Mouse (Mus musculus) erythroblast, adult 5-6 weeks (primary cell): ENCODE results near the gene Lhfpl4. TPM values are rescaled to one million over a fixed set of nuclear protein-coding genes. Genes with fewer than 3 reads are reported as not detected.

ENCODE experiments used
- ATAC-seq: replicated peaks from 2 replicates; pipeline ENCODE4 v1.8.0; 2016; ENCODE audit warnings: moderate number of reproducible peaks, mild to moderate bottlenecking, moderate TSS enrichment, inconsistent platforms; ENCODE audit not compliant: poor library complexity, low FRiP score, severe bottlenecking
- total RNA-seq, 2 experiments: library from RNA; stranded (forward) in 1 of 2; stranded (reverse) in 1 of 2; fragments of 150-400 nt in 1 of 2; fragments of 200-764, 138-1000 nt in 1 of 2; gene quantifications; 2 replicates each; pipeline versions ENCODE4 v1.2.3 to v1.2.4; 2015 to 2017; ENCODE audit warnings: low replicate concordance in 2 of 2

Lhfpl4 gene
- total RNA-seq (2015; ENCODE audit: low replicate concordance) (not detected in 2 replicates), total RNA-seq (2017; ENCODE audit: low replicate concordance) (not detected in 2 replicates)

GRCm38 (mm10) chr6:113194841-113195595 lies at the start of gene Lhfpl4:
Gene Lhfpl4 (minus strand): TSS chr6:113195384.
- no peak for ATAC-seq

GRCm38 (mm10) chr6:113242753-113243152 lies 47.6 kb upstream of the Lhfpl4 start:
- no peak for ATAC-seq

GRCm38 (mm10) chr6:113238442-113238841 lies 43.3 kb upstream of the Lhfpl4 start:
- peak; percentile 17; the same call in 1 of the 2 replicates for ATAC-seq

GRCm38 (mm10) chr6:113237542-113238270 lies 42.5 kb upstream of the Lhfpl4 start, which contains the start of gene Mtmr14:
Gene Mtmr14 (plus strand): TSS chr6:113237843.
- peak; percentile 97 for ATAC-seq

GRCm38 (mm10) chr6:113235141-113235540 lies 40.0 kb upstream of the Lhfpl4 start:
- no peak for ATAC-seq

GRCm38 (mm10) chr6:113226705-113227104 lies 31.5 kb upstream of the Lhfpl4 start:
- ATAC-seq: no peak

GRCm38 (mm10) chr6:113225798-113226197 lies 30.6 kb upstream of the Lhfpl4 start:
- ATAC-seq: no peak

- ATAC-seq: no peak
These were observed 21.1 kb upstream of the Lhfpl4 start for GRCm38 (mm10) chr6:113216280-113216679.

- no peak for ATAC-seq
These were observed 410 bp upstream of the Lhfpl4 start for GRCm38 (mm10) chr6:113195596-113195992.

GRCm38 (mm10) chr6:113194517-113194840 lies 705 bp downstream of the Lhfpl4 start:
- no peak for ATAC-seq

- no peak for ATAC-seq
These were observed 1.3 kb downstream of the Lhfpl4 start for GRCm38 (mm10) chr6:113193765-113194460.

- no peak for ATAC-seq
These were observed 10.2 kb downstream of the Lhfpl4 start for GRCm38 (mm10) chr6:113184866-113185525.

GRCm38 (mm10) chr6:113184163-113184562 lies 11.0 kb downstream of the Lhfpl4 start:
- no peak for ATAC-seq

GRCm38 (mm10) chr6:113179195-113179733 lies 15.9 kb downstream of the Lhfpl4 start:
- ATAC-seq: no peak

- ATAC-seq: no peak; the same call in 1 of the 2 replicates
These were observed 16.6 kb downstream of the Lhfpl4 start for GRCm38 (mm10) chr6:113178286-113179194.

GRCm38 (mm10) chr6:113176613-113177012 lies 18.6 kb downstream of the Lhfpl4 start:
- ATAC-seq: no peak

- no peak for ATAC-seq
These were observed 19.7 kb downstream of the Lhfpl4 start for GRCm38 (mm10) chr6:113175469-113175868.

- peak; percentile 83 for ATAC-seq
These were observed 22.6 kb downstream of the Lhfpl4 start for GRCm38 (mm10) chr6:113172568-113172967.

- 0 out of 2 replicates have a peak, but pooled peaks have one; percentile 7 for ATAC-seq
These were observed 23.2 kb downstream of the Lhfpl4 start for GRCm38 (mm10) chr6:113172011-113172410.
